Mouse (Mus musculus) forebrain, embryonic 10.5 days (tissue): ENCODE measurements at regions not wholly inside any gene's neighbourhood (a gene's known extent, or its start where the extent isn't known, plus 50 kb on each side); places are given as distances from the start of the nearest gene placed in this dataset.

Source experiments
- DNase-seq: peaks from one replicate; pipeline ENCODE4 v3.0.0-alpha.2; 2017; ENCODE audit warnings: low spot score; ENCODE audit errors: extremely low spot score
- H3K27ac ChIP-seq: fragments of 300-500 bp; sonication (generic); 2 replicates; pipeline ENCODE4 v1.5.1; 2016; ENCODE audit warnings: mild to moderate bottlenecking
- H3K27me3 ChIP-seq: fragments of 300-500 bp; sonication (generic); 2 replicates; pipeline ENCODE4 v1.6.1; 2016; ENCODE audit warnings: mild to moderate bottlenecking; ENCODE audit not compliant: poor library complexity, severe bottlenecking
- H3K36me3 ChIP-seq: fragments of 300-500 bp; sonication (generic); replicated peaks from 2 replicates; pipeline ENCODE4 v1.6.1; 2016; ENCODE audit warnings: mild to moderate bottlenecking, moderate library complexity
- H3K4me1 ChIP-seq: fragments of 300-500 bp; sonication (generic); 2 replicates; pipeline ENCODE4 v1.6.1; 2016
- H3K4me3 ChIP-seq: fragments of 300-500 bp; sonication (generic); 2 replicates; pipeline ENCODE4 v1.5.1; 2016; ENCODE audit warnings: mild to moderate bottlenecking, moderate library complexity
- H3K9me3 ChIP-seq: fragments of 300-500 bp; sonication (generic); 2 replicates; pipeline ENCODE4 v1.6.1; 2016; ENCODE audit warnings: mild to moderate bottlenecking, moderate library complexity
- WGBS: fragments of 180-500 bp; shearing (Covaris S2); methylation state at CpG from one replicate; pipeline ENCODE4 v1.1.7; 2016; 5-methylcytosine and 5-hydroxymethylcytosine counted together

DNA sequence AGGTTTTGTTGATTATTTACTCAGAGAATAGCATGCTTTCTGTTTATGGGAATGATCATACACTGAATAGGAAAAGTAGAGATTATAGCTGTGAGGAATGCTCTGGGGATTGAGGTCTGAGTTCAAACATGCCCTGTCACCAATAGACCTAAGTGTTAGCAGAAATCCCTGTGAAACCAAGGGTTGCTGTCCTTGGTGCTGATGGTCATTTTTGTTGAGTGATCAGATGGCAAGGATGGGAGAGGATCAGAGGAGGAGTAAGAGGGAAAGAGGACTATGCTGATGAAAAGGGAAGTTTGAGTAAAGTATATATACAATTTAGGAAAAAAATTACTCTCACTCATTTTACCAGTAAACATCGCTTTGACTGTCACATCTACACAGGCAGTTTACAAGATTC lies 191.5 kb upstream of the Sel1l start:
- Histone ChIP-seq H3K27me3 (no peaks in the 10 kb centered on the region), H3K36me3 (no peaks in the 10 kb centered on the region), H3K4me1 (no peaks in the 10 kb centered on the region), H3K9me3 (no peaks in the 10 kb centered on the region), H3K27ac (no peak overlapping the region), H3K4me3 (no peak overlapping the region)
- 72% methylated on average over 1 of the region's 1 CpGs for WGBS
- DNase-seq: peak; percentile 48

DNA sequence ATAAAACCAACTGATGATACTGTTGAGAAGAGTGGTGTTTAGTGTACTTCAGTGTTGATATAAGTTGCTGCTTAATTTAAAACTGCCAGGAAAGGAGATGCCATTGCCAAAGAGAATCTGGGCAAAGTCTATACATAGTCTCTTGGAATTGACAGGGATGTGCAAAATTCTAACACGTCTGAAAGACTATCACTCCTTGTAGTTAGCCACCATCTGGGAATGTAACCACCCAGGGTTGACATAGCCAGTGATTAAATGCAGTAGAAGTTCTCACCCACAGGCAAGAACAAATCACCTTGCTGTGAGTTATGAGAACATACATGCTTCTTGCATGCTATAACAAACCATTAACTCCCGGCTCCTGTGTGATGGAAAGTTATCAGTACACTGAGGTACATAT lies 180.2 kb upstream of the Sel1l start:
- DNase-seq: no peak
- Histone ChIP-seq H3K36me3 (no peaks in the 10 kb centered on the region), H3K27me3 (no peaks in the 10 kb centered on the region), H3K27ac (no peak overlapping the region), H3K4me3 (no peak overlapping the region), H3K4me1 (no peaks in the 10 kb centered on the region), H3K9me3 (no peaks in the 10 kb centered on the region)
- 88% methylated on average over 2 of the region's 2 CpGs for WGBS

DNA sequence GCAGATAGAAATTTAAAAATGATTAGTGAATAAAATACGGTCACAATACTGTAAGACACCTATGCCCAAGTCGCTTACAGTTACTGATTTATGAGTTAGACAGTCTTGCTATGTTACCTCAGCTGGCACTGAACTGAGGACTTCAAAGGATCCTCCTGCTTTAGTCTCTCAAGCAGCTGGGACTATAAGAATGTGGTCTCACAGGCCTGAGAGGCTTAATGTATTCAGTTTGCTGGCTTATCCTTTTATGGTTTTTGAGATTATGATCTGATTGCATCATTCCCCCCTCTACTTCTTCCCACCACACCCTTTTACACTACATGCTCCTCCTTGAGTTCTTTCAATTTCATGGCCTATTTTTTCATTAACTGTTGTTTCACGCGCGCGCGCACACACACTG lies 179.4 kb upstream of the Sel1l start:
- Histone ChIP-seq H3K27ac (no peak overlapping the region), H3K4me1 (no peaks in the 10 kb centered on the region), H3K36me3 (no peaks in the 10 kb centered on the region), H3K27me3 (no peaks in the 10 kb centered on the region), H3K4me3 (no peak overlapping the region), H3K9me3 (no peaks in the 10 kb centered on the region)
- WGBS: 97% methylated on average over 7 of the region's 7 CpGs
- DNase-seq: no peak

DNA sequence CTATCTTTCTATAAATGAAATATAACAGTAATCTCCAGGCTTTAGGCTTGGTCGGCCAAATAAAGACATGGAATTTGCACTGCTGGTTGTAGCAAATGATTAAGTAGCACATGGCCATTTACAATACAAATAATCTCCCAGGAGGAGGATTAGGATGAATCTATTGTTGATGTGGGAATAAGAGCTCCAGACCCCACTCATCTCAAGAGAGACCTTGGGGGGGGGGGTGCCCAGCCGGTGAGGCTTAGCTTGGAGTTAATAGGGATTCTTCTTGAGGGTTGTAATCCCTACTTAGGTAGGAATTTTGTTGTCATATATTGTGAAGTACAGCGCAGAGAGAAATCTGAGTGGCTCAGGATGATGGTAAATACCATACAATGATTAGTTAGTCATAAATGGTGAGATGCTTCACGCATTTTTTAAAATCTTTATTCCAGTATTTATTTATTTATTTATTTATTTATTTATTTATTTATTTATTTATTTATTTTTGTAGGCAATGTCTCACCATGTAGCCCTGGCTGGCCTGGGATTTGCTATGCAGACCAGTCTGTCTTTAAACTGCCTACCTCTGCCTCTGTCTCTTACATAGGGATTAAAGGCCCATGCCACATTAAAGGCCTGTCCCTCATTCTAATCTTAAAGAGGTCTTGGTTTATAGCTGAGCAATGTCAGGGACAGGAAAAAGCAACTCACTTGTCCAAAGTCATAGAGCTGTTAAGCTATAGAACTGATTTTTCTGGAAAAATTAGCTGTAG lies 175.7 kb upstream of the Sel1l start:
- WGBS: 53% methylated on average over 4 of the region's 4 CpGs
- no peaks in the 10 kb centered on the region for H3K36me3 ChIP-seq
- H3K4me1 ChIP-seq: no peaks in the 10 kb centered on the region
- no peak overlapping the region for H3K27ac ChIP-seq
- no peak for DNase-seq
- H3K9me3 ChIP-seq: no peaks in the 10 kb centered on the region
- no peak overlapping the region for H3K4me3 ChIP-seq
- H3K27me3 ChIP-seq: no peaks in the 10 kb centered on the region

DNA sequence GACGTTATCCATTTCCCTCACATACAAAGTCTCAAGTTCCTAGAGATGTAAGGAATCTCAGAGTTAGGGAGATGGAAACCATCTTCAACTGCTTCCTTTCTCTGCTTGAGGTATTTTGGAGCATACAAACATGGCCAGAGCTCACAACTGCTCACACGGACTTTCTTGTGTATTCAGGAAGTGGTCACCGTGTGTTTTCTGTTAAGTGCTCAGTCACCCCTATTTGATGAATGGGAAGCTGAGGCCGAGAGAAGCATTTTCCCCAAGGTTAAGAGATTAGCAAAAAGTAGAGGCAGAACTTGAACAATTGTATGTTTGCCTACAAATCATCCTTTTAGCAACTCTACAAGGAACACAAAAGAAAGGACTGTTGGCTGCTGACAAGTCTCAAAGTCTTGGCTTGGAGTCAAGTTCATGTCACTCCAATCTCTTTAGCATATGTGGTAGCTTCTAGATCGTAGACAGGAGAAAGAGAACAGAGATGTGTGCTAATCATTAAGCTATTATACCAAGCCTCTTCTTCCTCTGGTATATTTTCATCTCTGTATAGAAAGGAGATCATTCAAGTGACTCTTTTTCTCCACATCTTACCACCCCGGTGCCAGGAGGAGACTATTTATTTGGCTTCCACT lies 170.8 kb upstream of the Sel1l start:
- Histone ChIP-seq H3K4me3 (no peak overlapping the region), H3K4me1 (no peaks in the 10 kb centered on the region), H3K27ac (no peak overlapping the region), H3K27me3 (no peaks in the 10 kb centered on the region), H3K9me3 (no peaks in the 10 kb centered on the region), H3K36me3 (no peaks in the 10 kb centered on the region)
- whole genome bisulfite sequencing: 77% methylated on average over 6 of the region's 6 CpGs
- DNase-seq: no peak

DNA sequence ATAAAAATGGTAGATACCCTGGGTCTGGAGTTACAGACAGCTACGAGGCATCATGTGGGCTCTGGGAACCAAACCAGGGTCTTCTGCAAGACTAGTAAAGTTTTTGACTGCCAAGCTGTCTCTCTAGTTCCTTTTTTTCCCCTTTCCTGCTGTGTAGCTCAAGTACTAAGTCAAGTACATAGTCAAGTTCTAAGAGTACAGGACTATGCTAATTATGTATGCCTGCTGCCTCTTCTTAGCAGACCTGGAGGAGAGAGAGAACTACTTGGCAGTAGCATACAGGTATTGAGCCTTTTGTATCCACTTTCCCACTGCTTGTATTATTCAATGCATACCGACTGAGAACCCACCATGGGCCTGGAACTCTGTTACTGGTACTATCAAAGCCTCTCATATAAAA lies 166.4 kb upstream of the Sel1l start:
- WGBS: 81% methylated on average over 2 of the region's 2 CpGs
- DNase-seq: no peak
- no peaks in the 10 kb centered on the region; the same call in 1 of the 2 replicates for H3K27me3 ChIP-seq
- no peaks in the 10 kb centered on the region for H3K4me1 ChIP-seq
- no peak overlapping the region for H3K4me3 ChIP-seq
- H3K36me3 ChIP-seq: no peaks in the 10 kb centered on the region
- H3K27ac ChIP-seq: no peak overlapping the region
- no peaks in the 10 kb centered on the region for H3K9me3 ChIP-seq

DNA sequence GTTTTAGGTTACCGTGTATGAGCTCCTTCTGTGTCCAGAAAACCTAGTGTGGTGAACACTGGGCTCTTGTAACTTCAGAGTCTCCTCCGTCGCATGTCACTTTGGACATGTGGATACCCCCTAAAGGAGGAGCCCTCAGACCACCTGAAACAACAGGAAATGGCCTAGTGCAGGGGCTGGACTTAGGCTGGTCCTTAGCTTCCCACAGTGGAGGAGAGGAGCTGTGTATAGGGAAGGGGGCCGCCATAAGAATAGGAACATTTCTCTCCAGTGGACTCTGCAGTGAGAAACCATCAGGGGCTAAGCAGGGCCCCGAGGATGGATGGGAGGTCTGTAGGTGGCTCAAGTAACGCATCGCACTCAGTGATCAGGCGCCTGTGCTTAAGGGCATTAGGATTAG lies 165.0 kb upstream of the Sel1l start:
- Histone ChIP-seq H3K4me1 (no peaks in the 10 kb centered on the region), H3K9me3 (no peaks in the 10 kb centered on the region), H3K36me3 (no peaks in the 10 kb centered on the region), H3K27me3 (no peaks in the 10 kb centered on the region; the same call in 1 of the 2 replicates), H3K27ac (0 out of 2 replicates have a peak overlapping the region, but pooled peaks have one; percentile 8), H3K4me3 (no peak overlapping the region)
- no peak for DNase-seq
- WGBS: 78% methylated on average over 8 of the region's 8 CpGs

DNA sequence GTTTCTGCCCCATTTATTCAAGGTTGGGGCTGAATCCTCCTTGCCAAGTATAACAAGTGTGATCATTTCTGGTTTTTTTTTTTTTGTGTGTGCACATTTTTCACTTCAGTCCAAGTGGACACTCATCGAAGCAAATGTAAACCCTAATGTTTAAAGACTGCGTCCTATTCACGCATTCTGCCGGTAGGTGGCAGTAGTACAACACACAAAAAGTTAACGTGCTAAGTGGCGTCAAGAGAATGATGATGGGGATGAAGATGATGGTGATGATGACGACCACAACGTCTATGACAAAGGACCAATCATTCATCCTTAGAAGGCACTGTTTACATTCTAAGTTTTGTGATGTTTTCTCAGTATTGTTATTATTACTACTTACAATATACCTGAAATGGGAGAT lies 164.3 kb upstream of the Sel1l start:
- no peaks in the 10 kb centered on the region for H3K4me1 ChIP-seq
- 17% methylated on average over 8 of the region's 8 CpGs for WGBS
- no peak overlapping the region for H3K4me3 ChIP-seq
- no peaks in the 10 kb centered on the region for H3K9me3 ChIP-seq
- H3K36me3 ChIP-seq: no peaks in the 10 kb centered on the region
- peak; percentile 53 for DNase-seq
- H3K27ac ChIP-seq: no peak overlapping the region
- H3K27me3 ChIP-seq: no peaks in the 10 kb centered on the region; the same call in 1 of the 2 replicates

DNA sequence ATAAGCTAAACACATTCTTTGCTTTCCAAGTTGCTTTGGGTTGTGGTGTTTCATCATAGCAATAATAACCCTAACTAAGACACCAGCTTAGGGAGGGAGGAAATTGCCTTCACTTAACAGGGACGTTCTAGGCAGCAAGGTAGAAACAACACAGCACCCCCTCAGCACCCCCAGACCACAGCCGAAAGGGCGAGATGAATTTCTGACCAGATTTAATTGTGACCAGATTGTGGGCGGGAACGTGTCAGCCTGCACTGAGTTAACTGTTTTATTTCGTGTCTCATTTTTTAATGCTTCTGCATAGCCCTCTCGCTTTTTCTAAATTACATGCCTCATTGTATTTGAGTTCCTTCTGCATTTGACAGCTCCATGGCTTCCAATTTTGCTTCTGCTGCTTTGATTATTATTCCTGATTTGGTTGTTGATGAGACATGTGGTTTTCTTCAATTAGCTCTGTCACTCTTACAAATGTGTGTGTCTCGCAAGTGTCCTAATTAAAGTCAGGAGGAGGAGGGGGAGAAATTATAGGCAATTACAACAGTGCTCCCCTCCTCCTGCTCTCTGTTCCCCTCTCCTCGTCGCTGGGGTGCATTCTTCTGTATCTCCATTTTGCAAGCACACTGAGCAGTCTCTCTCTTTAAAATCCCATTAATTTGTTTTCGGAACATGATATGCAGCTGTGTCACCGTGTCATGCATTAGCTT lies 155.6 kb upstream of the Sel1l start:
- Histone ChIP-seq H3K36me3 (no peaks in the 10 kb centered on the region), H3K4me3 (no peak overlapping the region), H3K27ac (no peak overlapping the region), H3K4me1 (peaks cover 13% of the 10 kb centered on the region), H3K9me3 (no peaks in the 10 kb centered on the region), H3K27me3 (no peaks in the 10 kb centered on the region)
- WGBS: 65% methylated on average over 12 of the region's 12 CpGs
- no peak for DNase-seq

DNA sequence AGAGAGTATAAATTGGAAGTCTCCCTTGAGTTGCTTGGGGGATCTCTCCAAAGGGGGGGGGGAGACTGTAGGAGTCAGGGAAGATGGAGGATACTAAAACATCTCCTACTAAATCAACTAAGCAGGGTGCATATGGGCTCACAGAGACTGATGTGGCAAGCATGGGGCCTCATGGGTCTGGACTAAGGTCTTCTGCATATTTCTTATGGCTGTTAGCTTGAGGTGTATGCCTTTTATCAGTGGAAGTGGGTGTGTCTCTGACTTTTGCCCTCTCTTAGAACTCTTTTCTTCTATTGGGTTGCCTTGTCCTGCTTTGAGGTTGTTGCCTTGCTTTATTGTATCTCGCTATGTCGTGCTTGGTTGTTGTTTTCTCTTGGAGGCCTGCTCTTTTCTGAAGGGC lies 150.1 kb upstream of the Sel1l start:
- H3K4me3 ChIP-seq: no peak overlapping the region
- no peaks in the 10 kb centered on the region for H3K27me3 ChIP-seq
- H3K4me1 ChIP-seq: peaks cover under 1% of the 10 kb centered on the region; the same call in 1 of the 2 replicates
- H3K27ac ChIP-seq: no peak overlapping the region
- WGBS: 87% methylated on average over 2 of the region's 2 CpGs
- no peaks in the 10 kb centered on the region for H3K36me3 ChIP-seq
- H3K9me3 ChIP-seq: no peaks in the 10 kb centered on the region
- DNase-seq: no peak

DNA sequence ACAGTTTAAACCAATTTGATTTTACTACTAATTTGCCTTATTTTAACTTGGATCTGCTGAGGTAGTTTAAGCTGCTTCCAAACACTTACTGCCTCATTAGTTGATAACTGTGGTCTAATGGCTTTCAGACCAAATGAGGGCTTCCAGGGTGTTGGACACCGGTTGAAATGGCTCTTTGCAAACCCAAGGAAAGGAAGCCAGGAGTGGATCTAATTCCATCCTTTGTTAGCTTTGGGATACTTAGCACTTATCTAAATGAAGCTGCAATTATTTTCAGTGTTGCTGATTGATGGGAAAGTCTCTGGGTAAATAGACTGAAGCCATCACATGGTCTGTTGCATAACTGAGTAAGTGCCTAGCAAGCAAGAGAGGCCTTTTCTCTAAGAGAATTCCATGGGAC lies 148.4 kb upstream of the Sel1l start:
- H3K27ac ChIP-seq: no peak overlapping the region
- WGBS: 37% methylated on average over 1 of the region's 1 CpGs
- no peaks in the 10 kb centered on the region for H3K36me3 ChIP-seq
- no peaks in the 10 kb centered on the region for H3K27me3 ChIP-seq
- no peaks in the 10 kb centered on the region for H3K9me3 ChIP-seq
- H3K4me1 ChIP-seq: peaks cover 7% of the 10 kb centered on the region
- H3K4me3 ChIP-seq: no peak overlapping the region
- no peak for DNase-seq

DNA sequence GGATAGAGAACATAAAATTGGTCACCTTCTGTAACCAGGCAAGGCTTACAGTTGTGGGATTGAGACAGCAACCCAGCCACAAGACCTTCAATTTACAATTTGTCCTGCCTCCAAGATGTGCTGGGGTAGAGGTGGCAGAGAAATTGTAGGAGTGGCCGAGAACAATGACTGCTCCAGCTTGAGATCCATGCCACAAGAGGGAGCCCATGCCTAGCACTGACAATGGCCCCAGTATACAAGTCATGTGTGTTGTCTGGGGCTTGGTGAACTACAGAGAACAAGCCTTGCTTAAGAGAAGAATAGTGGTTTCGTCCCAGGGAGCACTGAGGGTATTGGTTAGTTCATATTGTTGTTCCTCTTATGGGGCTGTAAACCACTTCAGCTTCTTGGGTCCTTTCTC lies 146.6 kb upstream of the Sel1l start:
- Histone ChIP-seq H3K27me3 (no peaks in the 10 kb centered on the region), H3K4me1 (peaks cover 8% of the 10 kb centered on the region), H3K9me3 (no peaks in the 10 kb centered on the region), H3K4me3 (no peak overlapping the region), H3K27ac (no peak overlapping the region), H3K36me3 (no peaks in the 10 kb centered on the region)
- DNase-seq: no peak
- 75% methylated on average over 2 of the region's 2 CpGs for WGBS

DNA sequence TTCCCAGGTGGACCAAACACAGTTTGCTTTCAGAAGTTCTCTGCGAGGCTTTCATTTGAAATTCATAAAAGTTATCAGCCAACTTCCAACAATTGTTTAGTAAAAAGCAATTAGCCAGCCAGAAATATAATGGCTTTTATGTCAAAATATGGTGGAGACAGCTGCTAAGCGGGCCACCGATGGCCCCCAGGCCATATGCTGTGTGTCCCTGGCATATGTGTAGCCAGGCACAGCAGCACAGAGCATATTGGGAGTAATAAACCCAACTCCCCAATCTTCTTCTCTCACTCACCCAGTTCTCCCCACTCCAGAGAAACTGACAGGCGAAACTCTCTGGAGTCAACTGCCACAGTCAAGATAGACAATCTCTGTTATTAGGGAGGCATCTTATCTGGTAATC lies 137.5 kb upstream of the Sel1l start:
- Histone ChIP-seq H3K4me3 (no peak overlapping the region), H3K36me3 (no peaks in the 10 kb centered on the region)

More for the DNA sequence above, 137.5 kb upstream of the Sel1l start:
- Histone ChIP-seq H3K9me3 (no peaks in the 10 kb centered on the region), H3K27ac (no peak overlapping the region), H3K27me3 (no peaks in the 10 kb centered on the region), H3K4me1 (no peaks in the 10 kb centered on the region)
- 90% methylated on average over 4 of the region's 4 CpGs for whole genome bisulfite sequencing
- DNase-seq: no peak
